Comparison of ENCODE assay signal across 30 mouse cellular contexts in the genomic region with DNA sequence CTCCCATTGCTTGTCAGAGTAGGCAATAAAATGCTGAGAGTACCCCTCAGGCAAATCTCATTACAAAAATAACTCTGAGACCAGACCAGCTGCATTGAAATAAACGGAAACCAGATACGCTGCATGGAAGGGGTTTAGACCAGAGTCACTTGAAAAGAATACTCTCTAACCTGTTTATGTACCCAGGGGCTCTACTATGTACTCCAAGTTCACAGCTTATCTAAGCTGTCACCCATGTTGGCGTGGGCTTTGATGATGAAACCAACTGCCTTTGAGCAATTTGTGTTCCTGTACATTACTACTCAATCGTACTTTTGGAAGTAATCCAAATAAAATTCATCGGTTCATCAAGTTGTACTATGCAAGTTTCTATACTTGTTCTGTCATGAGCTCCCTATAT.
A peak's percentile ranks its signal among the peaks of the same experiment; 100 is the strongest.
DNase-seq lines count a peak whose midpoint lies in the region; ATAC-seq lines count a peak whose summit lies in the region.
"Had no signal": no experiment of that assay in that cellular context is flagged by ENCODE, and none has a peak within 500 bp of the region (broad histone marks: within the 10 kb centered on the region; RNA-seq: fewer than 3 reads in every experiment).

No protein-coding gene starts in this region.

- H3K27ac ChIP-seq in embryonic facial prominence, embryonic 11.5 days (replicated peaks; ENCODE audit: low read depth, low read length), result no peak overlapping the region
- H3K27ac ChIP-seq in embryonic facial prominence, embryonic 10.5 days (replicated peaks), result no peak overlapping the region
- no peak overlapping the region for H3K27ac ChIP-seq in embryonic facial prominence, embryonic 14.5 days (replicated peaks; ENCODE audit: low read depth, low read length)
- H3K27ac ChIP-seq in limb, embryonic 15.5 days, result no peak overlapping the region
- H3K27ac ChIP-seq: embryonic facial prominence, embryonic 13.5 days; forebrain, embryonic 10.5 days; forebrain, embryonic 13.5 days; gastrocnemius, adult 2 months; heart, embryonic 15.5 days; hindbrain, embryonic 10.5 days; hindbrain, embryonic 13.5 days; hindbrain, postnatal 0 days had no signal

- H3K36me3 ChIP-seq in embryonic facial prominence, embryonic 11.5 days (replicated peaks; ENCODE audit: control insufficient read depth, insufficient read depth, low read depth, low read length), result no peaks in the 10 kb centered on the region
- H3K36me3 ChIP-seq in embryonic facial prominence, embryonic 10.5 days (replicated peaks), result no peaks in the 10 kb centered on the region
- no peaks in the 10 kb centered on the region for H3K36me3 ChIP-seq in embryonic facial prominence, embryonic 14.5 days (ENCODE audit: control insufficient read depth, insufficient read depth, low read length)
- H3K36me3 ChIP-seq in limb, embryonic 15.5 days, result no peaks in the 10 kb centered on the region
- H3K36me3 ChIP-seq: embryonic facial prominence, embryonic 13.5 days; forebrain, embryonic 10.5 days; G1E; heart, embryonic 15.5 days; hindbrain, embryonic 10.5 days; hindbrain, embryonic 13.5 days had no signal

- ATAC-seq in embryonic facial prominence, embryonic 11.5 days (replicated peaks; ENCODE audit: insufficient number of reproducible peaks, low FRiP score, low TSS enrichment, low read depth), result no peak
- ATAC-seq in embryonic facial prominence, embryonic 14.5 days (ENCODE audit: low read depth), result no peak
- peak; percentile 24; the same call in 1 of the 2 replicates for ATAC-seq in limb, embryonic 15.5 days (ENCODE audit: insufficient number of reproducible peaks, low FRiP score, low TSS enrichment, low read depth)
- ATAC-seq: forebrain, embryonic 13.5 days; forebrain, embryonic 16.5 days; hindbrain, postnatal 0 days; Patski had no signal

- no peaks in the 10 kb centered on the region for H3K9me3 ChIP-seq in embryonic facial prominence, embryonic 11.5 days (replicated peaks; ENCODE audit: control insufficient read depth, low read length)
- no peaks in the 10 kb centered on the region for H3K9me3 ChIP-seq in embryonic facial prominence, embryonic 10.5 days
- H3K9me3 ChIP-seq in embryonic facial prominence, embryonic 14.5 days (ENCODE audit: control insufficient read depth, low read length), result peaks cover 6% of the 10 kb centered on the region; the same call in 1 of the 2 replicates
- H3K9me3 ChIP-seq in limb, embryonic 15.5 days, result no peaks in the 10 kb centered on the region
- H3K9me3 ChIP-seq: embryonic facial prominence, embryonic 13.5 days; forebrain, embryonic 10.5 days; forebrain, embryonic 13.5 days; heart, embryonic 15.5 days; hindbrain, embryonic 10.5 days; hindbrain, embryonic 13.5 days had no signal

- no peak overlapping the region for H3K9ac ChIP-seq in embryonic facial prominence, embryonic 11.5 days (replicated peaks; ENCODE audit: low read length)
- no peak overlapping the region for H3K9ac ChIP-seq in embryonic facial prominence, embryonic 14.5 days (ENCODE audit: low read depth, low read length)
- H3K9ac ChIP-seq in limb, embryonic 15.5 days, result no peak overlapping the region
- H3K9ac ChIP-seq: embryonic facial prominence, embryonic 13.5 days; forebrain, embryonic 13.5 days; heart, embryonic 15.5 days; hindbrain, embryonic 13.5 days had no signal

- 61% methylated on average over 5 of the region's 5 CpGs for WGBS in embryonic facial prominence, embryonic 11.5 days
- whole genome bisulfite sequencing in embryonic facial prominence, embryonic 10.5 days, result 74% methylated on average over 5 of the region's 5 CpGs
- WGBS in embryonic facial prominence, embryonic 14.5 days, result 45% methylated on average over 5 of the region's 5 CpGs
- WGBS in limb, embryonic 15.5 days, result 25% methylated on average over 5 of the region's 5 CpGs

- peak; percentile 2 for DNase-seq in embryonic facial prominence, embryonic 11.5 days (ENCODE audit: low spot score)
- no peak for DNase-seq in embryonic facial prominence, embryonic 10.5 days (ENCODE audit: low spot score)
- peak; percentile 61 for DNase-seq in embryonic facial prominence, embryonic 14.5 days (ENCODE audit: low spot score)
- DNase-seq in hindlimb bud, embryonic 11.5 days (ENCODE audit: extremely low spot score, low read depth, low spot score), result peak; percentile 39
- no peak for DNase-seq in adrenal gland, adult 2 months
- no peak for DNase-seq in layer of hippocampus, postnatal 14 days (ENCODE audit: low spot score in 2 of 2)
- DNase-seq: adrenal gland, postnatal 14 days; B cell, adult 2 months; cerebellum, adult 11 months; cerebellum, adult 2 months; cerebellum, adult 9-11 months; cerebellum, postnatal 25 days; gastrocnemius, adult 2 months; gastrocnemius, postnatal 14 days; heart, adult 11 months; heart, postnatal 10 days; heart, postnatal 36 days had no signal

- H3K4me1 ChIP-seq in embryonic facial prominence, embryonic 11.5 days (ENCODE audit: control insufficient read depth, insufficient read depth, low read length), result no peaks in the 10 kb centered on the region
- H3K4me1 ChIP-seq in embryonic facial prominence, embryonic 10.5 days, result no peaks in the 10 kb centered on the region
- H3K4me1 ChIP-seq in embryonic facial prominence, embryonic 14.5 days (ENCODE audit: control insufficient read depth, insufficient read depth, low read length), result no peaks in the 10 kb centered on the region
- no peaks in the 10 kb centered on the region for H3K4me1 ChIP-seq in limb, embryonic 15.5 days
- H3K4me1 ChIP-seq: embryonic facial prominence, embryonic 13.5 days; forebrain, embryonic 10.5 days; forebrain, embryonic 13.5 days; heart, embryonic 15.5 days; hindbrain, embryonic 10.5 days; hindbrain, embryonic 13.5 days had no signal

- H3K4me3 ChIP-seq in embryonic facial prominence, embryonic 11.5 days (ENCODE audit: low read depth, low read length), result no peak overlapping the region
- no peak overlapping the region for H3K4me3 ChIP-seq in embryonic facial prominence, embryonic 10.5 days
- no peak overlapping the region for H3K4me3 ChIP-seq in embryonic facial prominence, embryonic 14.5 days (ENCODE audit: low read depth, low read length)
- H3K4me3 ChIP-seq in limb, embryonic 15.5 days, result no peak overlapping the region
- H3K4me3 ChIP-seq: embryonic facial prominence, embryonic 13.5 days; forebrain, embryonic 10.5 days; forebrain, embryonic 13.5 days; gastrocnemius, adult 2 months; heart, embryonic 15.5 days; hindbrain, embryonic 10.5 days; hindbrain, embryonic 13.5 days had no signal

- no peaks in the 10 kb centered on the region for H3K27me3 ChIP-seq in embryonic facial prominence, embryonic 11.5 days (ENCODE audit: control insufficient read depth, insufficient read depth, low read length)
- no peaks in the 10 kb centered on the region for H3K27me3 ChIP-seq in embryonic facial prominence, embryonic 10.5 days (replicated peaks; ENCODE audit: low read depth, poor library complexity, severe bottlenecking)
- H3K27me3 ChIP-seq in embryonic facial prominence, embryonic 14.5 days (replicated peaks; ENCODE audit: control insufficient read depth, insufficient read depth, low read length), result no peaks in the 10 kb centered on the region
- H3K27me3 ChIP-seq in limb, embryonic 15.5 days, result no peaks in the 10 kb centered on the region
- H3K27me3 ChIP-seq: CH12.LX; embryonic facial prominence, embryonic 13.5 days; forebrain, embryonic 13.5 days; heart, embryonic 15.5 days; hindbrain, embryonic 13.5 days; Patski had no signal

- H3K4me2 ChIP-seq in embryonic facial prominence, embryonic 11.5 days (ENCODE audit: low read depth, low read length), result no peak overlapping the region
- H3K4me2 ChIP-seq in embryonic facial prominence, embryonic 14.5 days (ENCODE audit: low read depth, low read length), result no peak overlapping the region
- H3K4me2 ChIP-seq in limb, embryonic 15.5 days, result no peak overlapping the region
- H3K4me2 ChIP-seq: embryonic facial prominence, embryonic 13.5 days; forebrain, embryonic 13.5 days; heart, embryonic 11.5 days; heart, embryonic 15.5 days; hindbrain, embryonic 13.5 days had no signal

Comparison
In these comparisons a context has a peak if more than half of its experiments do, and no peak if none do; other contexts are left out.
1. DNase-seq: peak in embryonic facial prominence, embryonic 11.5 days (single experiment), embryonic facial prominence, embryonic 14.5 days (single experiment) and hindlimb bud, embryonic 11.5 days (single experiment); none in embryonic facial prominence, embryonic 10.5 days (single experiment), adrenal gland, adult 2 months (single experiment) and layer of hippocampus, postnatal 14 days (0 of 2).